Mouse (Mus musculus) large intestine, adult 2 months (tissue): Measurements from ENCODE around the gene Kif3b. TPM values are rescaled to one million over a fixed set of nuclear protein-coding genes. Genes with fewer than 3 reads are reported as not detected.
"Not testable (repeated sequence)": the region's sequence is repeated elsewhere in the genome, so short reads cannot be mapped to it uniquely, and the experiment has no call there.

Source experiments
- DNase-seq: peaks from one replicate; pipeline ENCODE4 v3.0.0-alpha.2; 2012; ENCODE audit warnings: low read depth, low spot score
- WGBS: fragments of 180-500 bp; shearing (Covaris S2); methylation state at CpG from one replicate; pipeline ENCODE4 v1.1.7; 2018; 5-methylcytosine and 5-hydroxymethylcytosine counted together
- polyA plus RNA-seq: library from polyadenylated mRNA; depleted of rRNA; stranded (reverse); fragments of >200 nt; gene quantifications from 2 replicates; pipeline ENCODE4 v1.2.3, GENCODE M21; 2012; rRNA removed

Gene Kif3b
- 7.1 and 9.3 TPM in 2 replicates for polyA plus RNA-seq

GRCm38 (mm10) chr2:153290938-153291928 lies at the start of gene Kif3b:
Gene Kif3b, plus strand, starts transcription at chr2:153291413.
- DNase-seq = peak; percentile 58
- WGBS = under 1% methylated on average over 63 of the region's 63 CpGs

- no peak for DNase-seq
- 30% methylated on average over 6 of the region's 6 CpGs for WGBS
These were observed 49.1 kb upstream of the Kif3b start for GRCm38 (mm10) chr2:153242156-153242555.

- 26% methylated on average over 5 of the region's 5 CpGs for WGBS
- DNase-seq = no peak
These were observed 41.5 kb upstream of the Kif3b start for GRCm38 (mm10) chr2:153249751-153250150.

- no peak for DNase-seq
- 41% methylated on average over 2 of the region's 2 CpGs for WGBS
These were observed 34.6 kb upstream of the Kif3b start for GRCm38 (mm10) chr2:153256604-153257003.

GRCm38 (mm10) chr2:153259030-153259863 lies 32.0 kb upstream of the Kif3b start:
- WGBS = 21% methylated on average over 12 of the region's 12 CpGs
- DNase-seq = no peak

- WGBS = 21% methylated on average over 3 of the region's 3 CpGs
- DNase-seq = no peak
These were observed 31.1 kb upstream of the Kif3b start for GRCm38 (mm10) chr2:153259864-153260674.

- no peak for DNase-seq
- 81% methylated on average over 7 of the region's 7 CpGs for WGBS
These were observed 28.2 kb upstream of the Kif3b start for GRCm38 (mm10) chr2:153263053-153263452.

- 70% methylated on average over 2 of the region's 2 CpGs for WGBS
- no peak for DNase-seq
These were observed 23.9 kb upstream of the Kif3b start for GRCm38 (mm10) chr2:153267331-153267730.

GRCm38 (mm10) chr2:153270231-153270915 lies 20.8 kb upstream of the Kif3b start:
- not testable (repeated sequence) for DNase-seq
- WGBS = 22% methylated on average over 8 of the region's 8 CpGs

- WGBS = 70% methylated on average over 6 of the region's 6 CpGs
- DNase-seq = not testable (repeated sequence)
These were observed 16.9 kb upstream of the Kif3b start for GRCm38 (mm10) chr2:153274200-153274918.

GRCm38 (mm10) chr2:153274919-153275247 lies 16.3 kb upstream of the Kif3b start:
- DNase-seq = no peak
- 74% methylated on average over 6 of the region's 6 CpGs for WGBS

GRCm38 (mm10) chr2:153275577-153275976 lies 15.6 kb upstream of the Kif3b start:
- WGBS = 77% methylated on average over 3 of the region's 3 CpGs
- not testable (repeated sequence) for DNase-seq

GRCm38 (mm10) chr2:153276440-153276839 lies 14.8 kb upstream of the Kif3b start:
- DNase-seq = no peak
- 83% methylated on average over 8 of the region's 8 CpGs for WGBS

GRCm38 (mm10) chr2:153276846-153277245 lies 14.4 kb upstream of the Kif3b start:
- WGBS = 92% methylated on average over 5 of the region's 5 CpGs
- not testable (repeated sequence) for DNase-seq

GRCm38 (mm10) chr2:153278357-153278756 lies 12.9 kb upstream of the Kif3b start:
- no peak for DNase-seq
- 81% methylated on average over 5 of the region's 5 CpGs for WGBS

GRCm38 (mm10) chr2:153283919-153284318 lies 7.3 kb upstream of the Kif3b start:
- 88% methylated on average over 6 of the region's 6 CpGs for WGBS
- no peak for DNase-seq

- 92% methylated on average over 4 of the region's 4 CpGs for WGBS
These were observed 4.7 kb upstream of the Kif3b start for GRCm38 (mm10) chr2:153286524-153286923.

GRCm38 (mm10) chr2:153287835-153288234 lies 3.4 kb upstream of the Kif3b start:
- DNase-seq = no peak

More at GRCm38 (mm10) chr2:153286524-153286923, 4.7 kb upstream of the Kif3b start:
- DNase-seq = no peak

More at GRCm38 (mm10) chr2:153287835-153288234, 3.4 kb upstream of the Kif3b start:
- WGBS = 19% methylated on average over 6 of the region's 6 CpGs
